Mouse (Mus musculus): Measurements from ENCODE around the gene Nfkb1. TPM values are rescaled to one million over a fixed set of nuclear protein-coding genes. Genes with fewer than 3 reads are reported as not detected.

Nfkb1 gene
- polyA plus RNA-seq, 2 experiments: 26.9 to 55.4 TPM

DNA sequence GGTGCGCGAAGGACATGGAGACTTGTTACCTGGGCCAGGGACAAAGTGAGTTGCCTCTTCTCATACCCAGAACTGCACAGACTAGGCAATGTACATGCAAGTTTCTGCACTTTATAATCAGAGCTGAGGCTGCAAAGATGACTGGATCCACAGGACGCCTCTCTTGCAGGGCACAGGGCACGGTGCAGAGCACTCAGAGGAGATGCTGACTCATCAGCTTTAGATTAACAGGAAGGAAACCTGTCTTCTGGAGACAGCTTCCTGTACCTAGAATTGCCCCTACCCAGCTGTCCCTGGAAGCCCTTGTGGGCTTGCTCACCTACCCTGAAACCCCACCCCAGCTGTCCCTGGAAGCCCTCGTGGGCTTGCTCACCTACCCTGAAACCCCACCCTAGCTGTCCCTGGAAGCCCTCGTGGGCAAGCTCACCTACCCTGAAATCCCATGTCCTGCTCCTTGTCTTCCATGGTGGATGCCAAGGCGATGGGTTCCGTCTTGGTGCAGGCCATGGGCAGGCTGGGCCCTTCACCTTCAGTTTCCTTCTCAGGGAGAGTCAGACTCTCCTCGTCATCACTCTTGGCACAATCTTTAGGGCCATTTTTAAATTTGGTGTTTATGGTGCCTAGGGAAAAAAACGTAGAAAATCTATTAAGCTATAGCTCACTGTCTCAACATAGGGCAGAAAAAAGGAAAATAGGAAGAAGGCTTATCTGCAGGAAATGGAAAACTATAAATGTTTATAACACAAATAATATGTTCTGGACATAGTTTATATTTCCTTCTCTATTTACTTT is 86.5 kb downstream of the Nfkb1 start:
- Histone ChIP-seq H3K4me2 (replicated peaks; ENCODE audit: low read depth, low read length, severe bottlenecking) (no peak overlapping the region), H3K27me3 (ENCODE audit: control insufficient read depth, insufficient read depth, low read length) (no peaks in the 10 kb centered on the region), H3K4me3 (replicated peaks; ENCODE audit: low read length) (no peak overlapping the region), H3K9ac (ENCODE audit: low read depth, low read length, severe bottlenecking) (no peak overlapping the region), H3K27ac (replicated peaks; ENCODE audit: low read depth, low read length) (no peak overlapping the region), H3K4me1 (ENCODE audit: control insufficient read depth, insufficient read depth, low read length) (no peaks in the 10 kb centered on the region), H3K36me3 (ENCODE audit: control insufficient read depth, insufficient read depth, low read length) (peaks cover 71% of the 10 kb centered on the region), H3K9me3 (ENCODE audit: control insufficient read depth, low read length) (no peaks in the 10 kb centered on the region)
- DNase-seq (ENCODE audit: low spot score) (no peak), ATAC-seq (ENCODE audit: low FRiP score, low read depth) (no peak)
- no peak for TF ChIP-seq POLR2A (IDR thresholded peaks at IDR 0.05; ENCODE audit: borderline replicate concordance, extremely low read depth, insufficient read depth, insufficient read length)
- WGBS: 86% methylated on average over 10 of the region's 10 CpGs

GRCm38 (mm10) chr3:135602731-135603130 is 88.6 kb downstream of the Nfkb1 start:
- Histone ChIP-seq H3K9ac (ENCODE audit: low read depth, low read length, severe bottlenecking) (no peak overlapping the region), H3K27me3 (ENCODE audit: control insufficient read depth, insufficient read depth, low read length) (no peaks in the 10 kb centered on the region), H3K4me1 (ENCODE audit: control insufficient read depth, insufficient read depth, low read length) (no peaks in the 10 kb centered on the region), H3K4me2 (replicated peaks; ENCODE audit: low read depth, low read length, severe bottlenecking) (no peak overlapping the region), H3K36me3 (ENCODE audit: control insufficient read depth, insufficient read depth, low read length) (peaks cover 58% of the 10 kb centered on the region), H3K4me3 (replicated peaks; ENCODE audit: low read length) (no peak overlapping the region), H3K27ac (replicated peaks; ENCODE audit: low read depth, low read length) (no peak overlapping the region), H3K9me3 (ENCODE audit: control insufficient read depth, low read length) (no peaks in the 10 kb centered on the region)
- WGBS: 89% methylated on average over 10 of the region's 10 CpGs
- TF ChIP-seq POLR2A (IDR thresholded peaks at IDR 0.05; ENCODE audit: borderline replicate concordance, extremely low read depth, insufficient read depth, insufficient read length): no peak
- DNase-seq (ENCODE audit: low spot score) (no peak), ATAC-seq (ENCODE audit: low FRiP score, low read depth) (no peak)

DNA sequence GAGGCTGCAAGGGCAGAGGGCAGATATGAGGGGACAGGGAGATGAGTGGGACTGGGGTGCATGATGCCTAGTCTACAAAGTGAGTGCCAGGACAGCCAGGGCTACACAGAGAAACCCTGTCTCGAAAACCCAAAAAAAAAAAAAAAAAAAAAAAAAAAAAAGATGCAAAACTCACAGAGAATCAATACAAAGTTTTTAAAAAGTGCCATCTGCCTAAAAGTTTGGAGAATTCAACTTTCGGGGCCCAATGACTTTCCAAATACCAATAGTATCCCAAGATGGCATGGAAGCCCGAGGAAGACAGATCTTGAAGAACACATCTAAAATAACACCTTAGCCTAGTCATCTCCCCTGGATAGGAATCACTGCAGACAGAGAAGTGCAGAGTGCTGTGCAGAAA is 93.0 kb downstream of the Nfkb1 start:
- peaks cover 64% of the 10 kb centered on the region for H3K36me3 ChIP-seq (ENCODE audit: control insufficient read depth, insufficient read depth, low read length)
- H3K4me2 ChIP-seq (replicated peaks; ENCODE audit: low read depth, low read length, severe bottlenecking): no peak overlapping the region
- no peaks in the 10 kb centered on the region for H3K27me3 ChIP-seq (ENCODE audit: control insufficient read depth, insufficient read depth, low read length)
- H3K9me3 ChIP-seq (ENCODE audit: control insufficient read depth, low read length): no peaks in the 10 kb centered on the region
- no peaks in the 10 kb centered on the region for H3K4me1 ChIP-seq (ENCODE audit: control insufficient read depth, insufficient read depth, low read length)
- DNase-seq (ENCODE audit: low spot score) (no peak), ATAC-seq (ENCODE audit: low FRiP score, low read depth) (no peak)
- H3K4me3 ChIP-seq (replicated peaks; ENCODE audit: low read length): no peak overlapping the region
- TF ChIP-seq POLR2A (IDR thresholded peaks at IDR 0.05; ENCODE audit: borderline replicate concordance, extremely low read depth, insufficient read depth, insufficient read length): no peak
- WGBS: 88% methylated on average over 3 of the region's 3 CpGs
- no peak overlapping the region for H3K9ac ChIP-seq (ENCODE audit: low read depth, low read length, severe bottlenecking)
- no peak overlapping the region for H3K27ac ChIP-seq (replicated peaks; ENCODE audit: low read depth, low read length)

- H3K9me3 ChIP-seq (ENCODE audit: control insufficient read depth, low read length): no peaks in the 10 kb centered on the region
- H3K4me1 ChIP-seq (ENCODE audit: control insufficient read depth, insufficient read depth, low read length): 0 out of 2 replicates have a peak, but pooled peaks cover 3% of the 10 kb centered on the region
- H3K4me2 ChIP-seq (replicated peaks; ENCODE audit: low read depth, low read length, severe bottlenecking): no peak overlapping the region
- 87% methylated on average over 4 of the region's 4 CpGs for WGBS
- no peak overlapping the region; the same call in 1 of the 2 replicates for H3K9ac ChIP-seq (ENCODE audit: low read depth, low read length, severe bottlenecking)
- peaks cover 64% of the 10 kb centered on the region for H3K36me3 ChIP-seq (ENCODE audit: control insufficient read depth, insufficient read depth, low read length)
- 0 out of 2 replicates have a peak overlapping the region, but pooled peaks have one; percentile 8 for H3K27ac ChIP-seq (replicated peaks; ENCODE audit: low read depth, low read length)
- ATAC-seq (ENCODE audit: low FRiP score, low read depth): no peak
- no peak for DNase-seq (ENCODE audit: low spot score)
- no peak overlapping the region for H3K4me3 ChIP-seq (replicated peaks; ENCODE audit: low read length)
- H3K27me3 ChIP-seq (ENCODE audit: control insufficient read depth, insufficient read depth, low read length): no peaks in the 10 kb centered on the region
- no peak for TF ChIP-seq POLR2A (IDR thresholded peaks at IDR 0.05; ENCODE audit: borderline replicate concordance, extremely low read depth, insufficient read depth, insufficient read length)
Observed at GRCm38 (mm10) chr3:135597014-135597413, 94.3 kb downstream of the Nfkb1 start.

DNA sequence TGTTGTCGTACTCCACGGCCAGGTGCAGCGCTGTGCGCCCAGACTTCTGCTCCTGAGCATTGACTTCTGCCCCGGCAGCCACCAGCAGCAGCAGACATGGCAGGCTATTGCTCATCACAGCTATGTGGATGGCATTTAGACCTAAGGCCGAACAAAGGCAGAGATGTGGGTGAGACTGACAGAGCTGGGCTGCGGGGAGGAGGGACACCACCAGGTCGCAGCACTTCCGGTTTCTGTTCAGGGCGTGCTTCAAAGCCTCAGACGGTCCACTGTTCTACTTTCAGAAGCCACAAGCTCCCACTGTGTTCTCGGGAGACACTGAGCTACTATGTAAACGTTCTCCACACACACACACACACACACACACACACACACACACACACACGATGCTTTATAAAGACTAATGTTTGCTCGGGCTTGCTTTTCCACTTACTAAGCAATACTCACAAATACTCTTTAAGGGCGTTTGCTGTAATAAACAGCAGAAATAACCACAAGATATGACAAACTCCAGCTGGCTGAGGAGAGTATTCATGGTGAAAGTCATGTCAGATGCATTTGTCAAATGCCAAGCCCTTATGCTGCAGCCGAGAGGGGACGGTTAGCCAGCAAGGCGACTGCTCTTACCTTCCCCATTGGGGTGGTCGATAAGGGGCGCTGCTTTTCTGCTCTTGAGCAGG is 97.0 kb downstream of the Nfkb1 start:
- H3K36me3 ChIP-seq (ENCODE audit: control insufficient read depth, insufficient read depth, low read length): peaks cover 62% of the 10 kb centered on the region
- WGBS: 79% methylated on average over 21 of the region's 21 CpGs

More for the DNA sequence above, 97.0 kb downstream of the Nfkb1 start:
- no peak for DNase-seq (ENCODE audit: low spot score)
- Histone ChIP-seq H3K4me1 (ENCODE audit: control insufficient read depth, insufficient read depth, low read length) (peaks cover 7% of the 10 kb centered on the region), H3K4me3 (replicated peaks; ENCODE audit: low read length) (no peak overlapping the region), H3K4me2 (replicated peaks; ENCODE audit: low read depth, low read length, severe bottlenecking) (no peak overlapping the region), H3K9ac (ENCODE audit: low read depth, low read length, severe bottlenecking) (no peak overlapping the region), H3K9me3 (ENCODE audit: control insufficient read depth, low read length) (no peaks in the 10 kb centered on the region), H3K27ac (replicated peaks; ENCODE audit: low read depth, low read length) (no peak overlapping the region), H3K27me3 (ENCODE audit: control insufficient read depth, insufficient read depth, low read length) (no peaks in the 10 kb centered on the region)
- ATAC-seq (ENCODE audit: low FRiP score, low read depth): no peak
- TF ChIP-seq POLR2A (IDR thresholded peaks at IDR 0.05; ENCODE audit: borderline replicate concordance, extremely low read depth, insufficient read depth, insufficient read length): no peak
